Mouse (Mus musculus) layer of hippocampus, adult 8-10 months (tissue): Measurements from ENCODE around the gene Grb7. TPM values are rescaled to one million over a fixed set of nuclear protein-coding genes. Genes with fewer than 3 reads are reported as not detected.

ENCODE experiments used
- DNase-seq, 2 experiments: peaks; one replicate each; pipeline ENCODE4 v3.0.0; 2022; ENCODE audit warnings: low spot score in 2 of 2
- total RNA-seq, 4 experiments: library from RNA; stranded (reverse); gene quantifications; 2 replicates each; pipeline ENCODE4 v1.2.4; 2022

The Grb7 gene
- total RNA-seq, 4 experiments from 2014 or later, result 2.6 to 3.5 (median 2.9) TPM

DNA sequence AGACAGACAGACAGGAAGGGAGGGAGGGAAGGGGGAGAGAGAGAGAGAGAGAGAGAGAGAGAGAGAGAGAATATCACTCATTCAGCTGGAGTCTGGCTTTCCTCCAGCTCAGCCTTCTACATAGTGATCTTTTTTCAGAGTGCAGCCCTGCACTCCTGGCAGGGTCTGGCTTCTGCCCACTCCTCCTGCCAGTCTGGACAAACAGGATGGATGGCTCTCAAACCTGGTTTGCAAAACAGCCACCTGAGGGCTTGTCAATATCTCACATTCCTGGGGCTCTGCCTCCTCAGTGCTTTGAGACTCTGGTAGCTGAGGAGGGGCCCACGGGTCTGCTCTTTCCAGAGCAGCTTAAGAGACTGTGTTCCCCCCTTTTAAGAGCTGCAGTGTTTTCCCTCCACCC, 956 bp upstream of the Grb7 start:
- DNase-seq, result no peak

DNA sequence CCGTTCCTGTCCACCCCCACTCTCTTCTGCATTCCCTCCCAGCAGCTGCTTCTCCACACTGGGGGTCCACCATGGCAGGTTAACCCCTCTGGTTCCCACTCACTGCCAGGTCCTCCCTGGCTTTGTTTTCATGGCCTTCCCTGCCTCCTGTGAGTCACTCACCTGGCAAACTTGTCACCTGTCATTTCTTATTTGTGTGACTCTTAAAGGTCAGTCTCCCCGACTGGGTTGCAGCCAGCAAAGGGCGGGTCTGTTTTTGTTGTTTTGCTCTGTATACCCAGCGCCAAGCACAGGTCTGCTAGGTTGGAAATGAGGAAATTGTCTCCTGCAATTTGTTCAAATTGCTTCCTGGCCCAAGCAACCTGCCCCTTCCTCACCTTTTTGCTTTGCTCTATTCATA, 515 bp upstream of the Grb7 start:
- no peak for DNase-seq

DNA sequence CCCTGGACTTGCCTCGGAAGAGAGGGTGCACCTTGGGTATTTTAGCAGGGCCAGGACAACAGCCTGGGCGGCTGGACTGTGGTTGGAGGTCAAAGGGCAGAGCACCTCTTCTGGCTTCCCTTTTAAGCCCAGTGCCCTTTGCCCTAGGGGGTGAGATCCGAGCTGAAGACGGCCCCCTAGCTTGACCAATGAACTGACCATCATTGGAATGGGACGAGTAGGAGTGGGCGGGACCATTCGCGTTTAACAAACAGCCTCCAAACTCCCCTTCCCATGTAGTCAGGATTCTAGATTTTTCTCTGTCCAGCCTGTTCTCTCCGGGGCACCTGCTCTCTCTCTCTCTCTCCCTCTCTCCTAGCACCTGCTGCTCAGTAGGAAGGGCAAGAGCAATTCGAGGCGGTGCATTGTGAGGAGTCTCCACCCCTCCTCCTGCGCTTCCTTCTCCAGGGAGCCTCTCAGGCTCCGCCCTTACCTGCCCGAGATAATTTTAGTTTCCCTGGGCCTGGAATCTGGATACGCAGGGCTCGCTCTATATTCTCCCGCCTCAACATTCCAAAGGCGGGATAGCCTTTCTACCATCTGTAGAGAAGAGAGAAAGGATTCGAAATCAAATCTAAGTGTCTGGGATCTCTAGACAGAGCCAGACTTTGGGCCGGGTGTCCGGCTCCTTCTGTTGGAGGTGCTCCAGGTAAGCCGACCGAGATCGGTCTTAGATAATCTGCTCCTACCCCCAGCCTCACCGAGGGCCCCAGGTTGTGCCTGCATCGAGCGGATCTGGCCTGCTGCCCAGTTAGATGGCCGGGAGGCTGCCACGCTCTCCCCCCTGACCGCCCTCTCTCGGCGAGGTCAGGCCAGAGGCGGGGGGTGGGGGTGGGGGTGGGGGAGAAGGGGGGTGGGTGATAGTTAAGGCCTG, 624 bp downstream of the Grb7 start:
- DNase-seq, result no peak

DNA sequence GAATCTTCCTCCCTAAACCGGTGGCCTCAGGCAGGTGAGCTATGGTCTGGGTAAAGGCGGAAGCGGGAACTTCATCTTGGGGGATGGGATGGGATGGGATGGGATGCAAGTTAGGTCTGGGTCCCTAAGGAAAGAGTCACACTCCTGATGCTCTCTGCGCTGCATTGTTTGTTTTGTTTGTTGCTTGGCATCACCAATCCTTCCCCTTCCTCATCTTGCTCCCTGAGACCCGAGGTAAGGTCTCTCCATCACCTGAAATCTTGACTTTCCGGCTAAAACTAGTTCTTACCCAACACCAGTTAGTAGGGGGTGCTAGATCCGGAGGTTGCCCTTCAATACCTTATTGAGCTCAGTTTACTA, 1.3 kb downstream of the Grb7 start:
- DNase-seq, result no peak

DNA sequence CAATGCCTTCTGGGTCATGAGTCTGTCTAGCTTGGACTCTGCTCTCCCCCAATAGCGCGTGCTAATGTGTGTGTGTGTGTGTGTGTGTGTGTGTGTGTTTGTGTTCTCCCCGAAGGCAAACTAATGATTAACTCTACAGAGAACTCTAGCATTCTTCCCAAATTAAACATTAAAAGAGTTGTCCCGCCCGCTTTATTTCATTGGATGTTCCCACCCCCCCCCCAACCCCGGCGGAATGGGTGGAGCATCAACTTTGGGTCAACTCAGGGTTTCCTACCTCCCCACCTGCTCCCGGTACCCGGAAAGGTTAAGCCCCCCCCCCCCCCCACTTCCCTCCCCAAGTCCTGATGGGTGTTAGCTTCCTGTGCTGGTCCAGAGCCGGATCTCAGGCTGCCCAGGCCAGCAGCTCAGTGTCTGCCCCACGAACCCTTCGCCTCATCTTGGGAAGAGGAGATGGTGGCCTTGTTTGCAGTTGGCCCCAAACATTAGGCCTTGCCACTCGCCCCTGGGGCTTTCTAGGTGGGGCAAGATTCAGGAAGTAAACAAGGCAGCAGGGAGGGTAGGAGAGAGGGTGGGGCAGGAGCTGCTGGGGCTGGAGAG, 2.1 kb downstream of the Grb7 start:
- no peak for DNase-seq

DNA sequence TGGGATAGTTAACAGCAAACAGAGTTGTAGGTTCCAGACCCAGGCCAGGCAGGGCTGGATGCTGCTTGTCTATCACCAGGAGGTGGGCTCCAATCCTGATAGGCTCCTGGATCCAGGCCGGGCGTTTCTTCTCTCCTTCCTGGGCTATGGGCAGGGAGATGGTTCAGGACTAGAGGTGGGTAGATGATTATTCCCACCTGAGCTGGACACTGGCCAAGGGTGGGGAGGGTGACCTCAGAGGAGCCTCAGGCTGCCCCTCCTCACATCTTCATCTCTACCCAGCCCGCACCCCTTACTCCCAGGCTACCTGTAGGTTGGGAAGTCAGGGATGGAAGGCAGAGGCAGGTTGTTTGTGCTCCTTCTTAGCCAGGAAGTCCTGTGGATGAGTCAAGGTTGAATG, 3.2 kb downstream of the Grb7 start:
- DNase-seq, result no peak

DNA sequence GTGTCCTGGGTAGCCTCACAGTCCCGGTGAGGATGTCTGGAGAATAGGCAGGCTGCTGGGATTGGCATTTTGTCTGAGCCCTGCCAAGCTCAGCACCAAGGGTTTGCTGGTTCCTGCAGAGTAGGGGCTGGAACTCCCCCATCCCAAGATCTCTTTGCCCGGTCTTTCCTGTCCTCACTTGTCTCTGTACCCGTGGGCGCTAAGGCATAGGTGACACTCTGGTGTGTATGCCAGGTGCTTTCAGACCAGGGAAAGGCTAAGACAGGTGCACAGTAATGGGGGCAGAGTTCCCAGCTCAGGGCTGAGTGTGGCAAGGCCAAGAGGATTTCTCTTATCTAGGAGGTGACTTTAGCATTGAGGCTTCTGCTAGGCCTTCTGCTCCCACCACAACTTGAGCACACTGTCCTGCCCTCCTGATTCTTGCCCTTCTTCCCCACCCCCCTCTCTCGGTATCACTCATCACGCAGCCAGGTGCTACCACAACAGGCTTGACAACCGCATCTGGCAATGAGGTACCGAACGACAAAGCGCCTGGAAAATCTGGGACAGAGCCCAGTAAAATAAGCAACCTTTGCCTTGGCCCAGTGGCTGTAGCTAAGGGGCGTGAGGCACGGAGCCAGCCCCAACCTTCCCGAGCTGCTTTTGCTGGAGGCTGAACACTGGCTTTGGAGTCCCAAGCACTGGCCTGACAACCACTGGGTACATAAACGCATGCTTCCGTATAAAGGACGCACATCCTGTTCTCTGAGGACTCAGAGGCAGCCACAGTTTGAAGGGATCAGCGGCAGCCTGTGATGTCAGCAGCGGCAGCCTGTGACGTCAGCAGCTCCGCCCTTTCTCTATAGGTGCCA, 4.0 kb downstream of the Grb7 start:
- no peak for DNase-seq

DNA sequence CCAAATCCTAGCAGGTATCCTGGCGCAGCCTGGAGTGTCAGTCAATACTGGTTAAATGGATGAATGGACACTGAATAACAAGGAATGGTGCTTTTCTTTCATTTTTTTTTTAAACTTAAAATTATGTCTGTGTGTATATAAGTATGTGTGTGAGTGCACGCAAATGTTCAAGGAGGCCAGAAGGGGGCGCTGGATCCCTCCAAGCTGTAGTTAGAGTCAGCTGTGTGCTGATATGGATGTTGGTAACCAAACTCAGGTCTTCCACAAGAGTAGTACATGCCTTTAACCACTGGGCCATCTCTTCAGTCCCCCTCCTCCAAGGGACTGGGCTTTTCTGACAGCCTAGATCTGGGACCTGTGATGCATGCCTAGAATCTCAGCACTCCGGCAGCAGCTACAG, 9.3 kb downstream of the Grb7 start:
- DNase-seq, result no peak

DNA sequence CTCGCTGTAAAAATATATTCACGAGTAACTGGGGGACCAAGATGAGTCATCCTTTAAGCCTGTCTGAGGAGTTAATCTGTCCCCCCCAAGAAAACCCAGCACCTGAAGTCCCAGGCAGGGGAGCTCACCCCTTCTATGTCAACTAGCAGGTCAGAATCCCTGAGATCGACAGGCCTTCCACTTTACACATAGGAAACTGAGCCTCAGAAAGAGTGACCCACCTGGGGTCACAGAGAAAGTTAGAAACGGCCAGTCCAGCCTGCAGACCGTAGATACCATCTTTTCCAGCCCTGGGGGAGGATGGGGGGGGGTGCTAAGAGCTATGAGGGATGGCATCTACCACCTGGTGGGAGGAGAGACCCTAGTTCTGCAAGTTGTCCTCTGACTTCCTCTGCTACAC, 10.4 kb downstream of the Grb7 start:
- no peak for DNase-seq

DNA sequence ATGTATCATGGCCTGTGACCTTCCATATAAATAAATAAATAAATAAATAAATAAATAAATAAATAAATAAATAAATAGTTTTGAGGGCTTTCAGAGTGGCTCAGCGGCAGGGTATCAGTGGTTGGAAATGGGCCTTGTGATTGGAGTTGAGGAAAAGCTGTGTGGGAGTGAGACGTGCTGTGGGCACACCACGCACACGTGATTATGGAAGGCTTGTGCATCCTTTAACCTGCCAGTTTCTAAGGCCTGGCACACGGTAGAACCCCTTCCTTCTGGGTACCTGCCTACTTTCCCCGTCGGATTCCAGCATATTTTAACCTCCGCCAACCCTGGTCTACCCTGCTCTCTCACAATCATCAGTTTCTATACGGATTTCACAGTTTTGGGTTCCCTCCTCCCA, 10.8 kb downstream of the Grb7 start:
- DNase-seq, result no peak

DNA sequence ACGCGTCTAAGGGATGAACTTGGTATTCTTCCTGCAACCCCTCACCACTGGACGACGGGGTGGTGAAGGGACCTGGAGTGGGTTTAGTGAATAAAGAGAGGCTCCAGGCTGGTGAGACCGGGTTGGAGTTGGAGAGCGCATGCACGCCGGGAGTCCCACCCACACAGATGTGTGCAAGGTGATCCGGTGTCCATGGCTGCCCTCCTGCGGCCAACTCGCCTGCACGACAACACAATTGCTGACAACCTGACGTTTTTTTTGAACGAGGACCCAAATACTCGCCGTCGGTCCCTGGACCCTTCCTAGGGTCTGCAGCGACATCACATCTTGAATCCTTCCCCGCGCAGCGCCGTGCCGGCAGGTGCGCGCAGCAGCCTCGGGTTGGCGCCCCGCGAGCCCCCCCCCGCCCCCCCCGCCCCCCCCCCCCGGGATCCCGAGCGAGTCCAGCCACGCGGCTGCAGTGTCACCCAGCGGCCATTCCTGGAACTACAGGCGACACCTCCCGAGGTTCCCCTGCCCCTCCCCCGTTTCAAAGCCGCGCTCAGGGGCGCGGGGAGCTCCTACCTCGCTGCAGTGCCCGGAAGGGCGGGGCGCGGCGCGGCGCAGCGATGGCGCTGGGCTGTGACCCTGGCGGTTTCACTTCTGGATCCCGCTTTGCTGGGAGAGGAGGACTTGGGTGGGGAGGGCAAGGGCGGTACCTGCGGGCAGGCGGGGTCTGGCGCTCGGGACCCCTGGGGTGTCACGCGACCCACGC, 11.3 kb downstream of the Grb7 start:
- peak; percentile 50 to 72 for DNase-seq

DNA sequence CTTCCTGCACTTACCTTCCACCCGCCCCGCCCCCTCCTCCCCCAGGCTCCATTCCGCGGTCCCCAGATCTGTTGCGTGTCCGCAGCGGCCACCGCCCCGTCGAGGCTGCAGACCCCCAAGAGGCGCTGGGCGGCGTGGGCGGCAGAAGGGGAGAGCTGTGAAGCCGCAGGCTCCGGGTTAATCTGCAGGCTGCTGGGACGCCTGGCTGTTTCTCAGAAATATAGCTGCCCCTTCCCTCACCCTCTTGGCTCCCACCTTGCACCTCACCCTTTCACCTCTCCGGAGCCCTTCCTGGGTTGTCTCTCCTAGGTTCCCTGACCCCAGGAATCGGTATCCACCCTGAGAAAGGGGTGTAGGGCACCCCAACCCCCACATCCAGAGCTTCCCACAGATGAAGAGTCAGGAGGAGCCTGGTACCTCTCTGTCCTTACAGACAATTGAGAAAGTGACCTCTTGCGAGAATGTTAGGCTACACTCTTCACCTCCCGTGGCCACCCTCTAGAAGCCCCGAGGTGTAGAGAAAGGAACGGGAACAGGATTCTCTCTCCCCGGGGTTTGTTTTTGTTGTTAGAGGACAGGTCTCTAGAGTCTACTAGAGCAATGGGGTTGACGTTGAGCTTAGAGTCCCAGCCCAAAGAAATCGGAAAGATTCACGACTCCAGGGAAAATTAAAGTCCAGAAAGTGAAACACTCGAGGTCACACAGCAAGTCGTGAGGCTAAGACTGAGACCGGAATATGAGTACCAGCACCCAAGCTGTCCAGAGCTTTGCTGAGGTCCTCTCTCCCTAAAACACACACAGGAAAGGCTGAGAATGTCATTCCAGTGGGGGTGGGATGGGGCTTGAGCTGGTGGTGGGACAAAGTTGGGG, 12.2 kb downstream of the Grb7 start:
- DNase-seq, result no peak

DNA sequence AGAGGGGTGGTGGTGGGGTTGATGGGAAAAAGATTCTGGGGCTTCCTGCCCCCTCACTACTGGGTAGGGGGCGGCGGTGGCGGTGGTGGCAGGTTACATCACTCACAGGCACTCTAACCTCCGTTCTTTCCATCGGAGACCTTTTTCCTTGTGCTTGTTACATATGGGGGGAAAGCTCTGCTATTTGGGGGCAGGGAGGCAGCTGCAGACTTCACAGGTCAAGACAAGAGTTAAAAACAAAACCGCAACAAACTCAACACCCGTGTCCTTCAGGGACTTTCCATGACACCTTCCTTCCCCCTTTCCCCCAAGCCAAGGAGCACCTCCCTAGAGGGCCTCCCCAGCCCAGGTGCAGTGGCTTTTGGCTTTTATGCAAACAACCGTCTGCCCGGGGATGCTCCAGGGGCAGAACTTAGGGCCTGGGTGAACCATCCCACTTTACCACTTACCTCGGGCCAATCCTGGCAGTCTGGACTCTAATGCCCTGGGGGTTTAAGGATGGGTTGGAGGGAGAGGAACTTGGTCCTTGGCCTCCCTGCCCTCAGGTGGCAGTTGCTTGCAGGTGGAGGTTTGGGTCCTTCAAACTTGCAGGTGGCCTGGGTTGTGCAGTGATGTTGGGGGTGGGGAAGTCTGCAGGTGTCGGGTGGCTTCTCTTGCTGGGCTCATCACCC, 13.0 kb downstream of the Grb7 start:
- DNase-seq, result no peak

DNA sequence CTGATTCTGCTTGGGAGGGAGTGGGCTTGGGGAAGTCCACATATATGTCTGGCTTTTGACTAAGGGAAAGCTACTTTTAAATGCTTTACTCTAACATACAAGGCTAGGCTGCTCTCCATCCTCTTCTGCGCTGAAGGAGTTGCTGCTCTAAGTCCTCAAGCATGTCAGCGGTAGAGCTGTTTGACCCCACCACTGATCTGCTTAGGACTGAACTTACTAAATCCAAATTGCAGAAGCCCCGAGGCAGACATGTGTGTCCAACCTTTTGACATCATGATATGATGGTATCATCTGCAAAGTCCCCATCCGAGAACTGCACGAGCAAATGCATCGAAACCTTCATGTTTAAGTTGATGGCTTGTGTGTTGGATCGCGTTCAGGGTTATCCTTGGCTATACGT, 13.7 kb downstream of the Grb7 start:
- no peak for DNase-seq

DNA sequence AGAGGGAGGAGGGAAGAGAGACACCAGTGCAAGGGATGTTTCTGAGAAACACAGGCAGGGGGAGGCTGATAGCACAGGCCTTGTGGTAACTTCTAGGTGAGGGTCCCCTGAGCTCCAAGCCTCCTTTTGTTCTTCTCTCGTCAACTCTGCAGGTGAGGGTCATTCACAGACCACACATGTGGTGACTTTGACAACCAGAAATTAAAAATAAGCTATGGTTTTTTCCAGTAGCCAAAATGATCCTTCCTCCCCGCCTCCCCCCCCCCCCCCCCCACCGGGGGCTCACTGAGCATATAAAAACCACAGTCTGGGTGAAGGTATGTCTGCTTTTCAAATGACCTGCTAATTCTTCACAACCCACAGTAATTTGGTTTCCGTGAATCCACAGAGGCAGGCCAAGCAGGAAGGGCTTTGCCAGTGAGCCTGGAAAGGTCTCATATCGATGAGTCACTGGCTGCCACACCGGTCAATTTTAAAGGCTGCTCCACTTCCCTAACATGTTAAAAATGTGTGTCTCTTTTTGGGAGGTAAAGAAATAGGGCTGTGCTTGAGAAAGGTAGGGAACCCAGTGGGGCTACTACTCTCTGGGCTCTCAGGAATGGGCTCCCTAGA, 15.0 kb downstream of the Grb7 start:
- DNase-seq, result no peak

DNA sequence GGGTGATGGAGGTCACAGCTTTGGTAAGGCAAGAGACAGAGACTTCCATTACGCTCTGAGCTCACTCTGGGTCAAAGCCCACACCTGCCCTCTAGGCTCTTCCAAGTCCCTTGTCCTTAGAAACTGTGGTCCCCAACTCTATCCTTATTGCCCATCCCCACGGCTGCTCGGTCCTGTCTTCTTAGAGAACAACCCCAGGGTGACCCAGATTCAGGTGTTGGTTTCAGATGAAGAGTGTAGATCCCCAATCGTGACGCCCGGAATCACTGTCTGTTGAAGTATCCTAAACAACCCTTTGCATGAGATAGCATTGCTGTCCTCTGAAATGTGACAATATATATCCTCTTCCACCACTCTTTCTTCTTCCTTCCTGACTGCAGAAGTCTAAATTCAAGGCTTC, 16.1 kb downstream of the Grb7 start:
- no peak for DNase-seq

DNA sequence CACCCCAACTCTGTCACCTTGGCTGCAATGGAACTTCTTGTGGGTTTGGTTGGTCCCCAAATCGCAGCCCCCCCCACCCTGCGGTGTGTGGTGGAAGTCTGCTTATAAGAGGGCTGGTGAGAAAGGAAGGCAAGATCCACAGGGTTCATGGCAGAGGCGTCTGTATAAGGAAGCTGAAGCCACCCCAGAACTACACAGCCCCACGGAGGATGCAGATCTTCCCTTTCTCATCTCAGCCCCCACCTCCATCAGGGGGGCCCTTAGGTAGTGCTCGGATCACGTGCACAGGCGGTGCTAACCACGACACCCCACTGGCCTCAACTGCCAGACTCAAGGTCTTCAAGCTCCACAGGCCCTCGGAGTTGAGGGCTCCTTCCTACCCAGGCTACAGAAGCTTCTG, 17.7 kb downstream of the Grb7 start:
- no peak for DNase-seq

DNA sequence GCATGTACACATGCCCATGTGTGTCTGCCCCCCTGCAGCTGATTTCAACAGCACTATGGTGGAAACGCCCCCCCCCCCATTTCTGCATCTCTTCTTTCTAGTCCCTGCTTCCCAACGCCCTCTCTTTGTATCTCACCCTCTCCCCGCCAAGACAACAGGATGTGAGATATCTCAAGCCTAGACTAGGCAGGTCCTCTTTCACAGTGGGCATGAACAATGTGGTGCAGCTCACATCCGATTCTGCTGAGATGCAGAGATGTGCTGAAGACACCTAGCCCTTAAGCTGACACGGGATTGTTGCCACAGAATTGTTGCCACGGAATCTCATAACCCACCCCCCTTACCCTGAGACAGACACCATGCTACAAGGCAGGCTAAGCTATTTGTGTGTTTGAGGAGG, 18.3 kb downstream of the Grb7 start:
- DNase-seq, result no peak
